Mouse (Mus musculus) cerebellum, adult 2 months (tissue): ENCODE measurements around the gene Gm49661.

ENCODE experiments used
- CTCF ChIP-seq: fragments of 200-500 bp; IDR thresholded peaks from 2 replicates; pipeline ENCODE4 v1.5.1; 2011; ENCODE audit warnings: low read depth, mild to moderate bottlenecking, control low read depth, low read length, moderate library complexity, borderline replicate concordance; ENCODE audit not compliant: insufficient read depth
- POLR2A ChIP-seq: fragments of 200-500 bp; IDR thresholded peaks from 2 replicates; pipeline ENCODE4 v1.6.1; 2011; ENCODE audit warnings: low read length, control low read depth, borderline replicate concordance; ENCODE audit not compliant: insufficient read depth

- no peak for TF ChIP-seq POLR2A
- peak; percentile 75 for TF ChIP-seq CTCF
Measured at GRCm38 (mm10) chr8:84989810-84990209, 20.6 kb upstream of the Gm49661 start.
